Mouse (Mus musculus): ENCODE measurements around the gene Tfpi.

Tfpi gene

GRCm38 (mm10) chr2:84476577-84476976 lies at the start of gene Tfpi:
Tfpi (minus strand) TSS chr2:84476775.
- DNase-seq (ENCODE audit: low read depth): no peak

GRCm38 (mm10) chr2:84526221-84526620 lies 49.6 kb upstream of the Tfpi start:
- DNase-seq (ENCODE audit: low read depth): no peak

- no peak for DNase-seq (ENCODE audit: low read depth)
These were observed 49.2 kb upstream of the Tfpi start for GRCm38 (mm10) chr2:84525806-84526205.

GRCm38 (mm10) chr2:84525047-84525446 lies 48.5 kb upstream of the Tfpi start:
- no peak for DNase-seq (ENCODE audit: low read depth)

- no peak for DNase-seq (ENCODE audit: low read depth)
These were observed 47.4 kb upstream of the Tfpi start for GRCm38 (mm10) chr2:84523994-84524393.

- no peak for DNase-seq (ENCODE audit: low read depth)
These were observed 46.7 kb upstream of the Tfpi start for GRCm38 (mm10) chr2:84523103-84523865.

- DNase-seq (ENCODE audit: low read depth): no peak
These were observed 43.0 kb upstream of the Tfpi start for GRCm38 (mm10) chr2:84519514-84520067.

GRCm38 (mm10) chr2:84518767-84519166 lies 42.2 kb upstream of the Tfpi start:
- no peak for DNase-seq (ENCODE audit: low read depth)

GRCm38 (mm10) chr2:84513281-84513680 lies 36.7 kb upstream of the Tfpi start:
- no peak for DNase-seq (ENCODE audit: low read depth)

GRCm38 (mm10) chr2:84511508-84511907 lies 34.9 kb upstream of the Tfpi start:
- DNase-seq (ENCODE audit: low read depth): no peak

GRCm38 (mm10) chr2:84511036-84511435 lies 34.5 kb upstream of the Tfpi start:
- peak; percentile 23 for DNase-seq (ENCODE audit: low read depth)

GRCm38 (mm10) chr2:84504954-84505394 lies 28.4 kb upstream of the Tfpi start:
- peak; percentile 75 for DNase-seq (ENCODE audit: low read depth)

GRCm38 (mm10) chr2:84504285-84504684 lies 27.7 kb upstream of the Tfpi start:
- no peak for DNase-seq (ENCODE audit: low read depth)

- peak; percentile 79 for DNase-seq (ENCODE audit: low read depth)
These were observed 22.3 kb upstream of the Tfpi start for GRCm38 (mm10) chr2:84498921-84499320.

- DNase-seq (ENCODE audit: low read depth): no peak
These were observed 18.5 kb upstream of the Tfpi start for GRCm38 (mm10) chr2:84495108-84495507.

GRCm38 (mm10) chr2:84493626-84494025 lies 17.1 kb upstream of the Tfpi start:
- DNase-seq (ENCODE audit: low read depth): no peak

- DNase-seq (ENCODE audit: low read depth): no peak
These were observed 15.1 kb upstream of the Tfpi start for GRCm38 (mm10) chr2:84491715-84492114.

- no peak for DNase-seq (ENCODE audit: low read depth)
These were observed 11.2 kb upstream of the Tfpi start for GRCm38 (mm10) chr2:84487705-84488291.

GRCm38 (mm10) chr2:84481863-84482262 lies 5.3 kb upstream of the Tfpi start:
- DNase-seq (ENCODE audit: low read depth): peak; percentile 89

- peak; percentile 90 for DNase-seq (ENCODE audit: low read depth)
These were observed 2.5 kb upstream of the Tfpi start for GRCm38 (mm10) chr2:84479036-84479435.

GRCm38 (mm10) chr2:84477759-84478158 lies 1.2 kb upstream of the Tfpi start:
- no peak for DNase-seq (ENCODE audit: low read depth)

GRCm38 (mm10) chr2:84476131-84476530 lies 444 bp downstream of the Tfpi start:
- DNase-seq (ENCODE audit: low read depth): no peak

- no peak for DNase-seq (ENCODE audit: low read depth)
These were observed 974 bp downstream of the Tfpi start for GRCm38 (mm10) chr2:84475601-84476000.

All from naive thymus-derived CD4-positive, alpha-beta T cell, adult 2 months (primary cell).